Mouse (Mus musculus): ENCODE measurements at regions not wholly inside any gene's neighbourhood (a gene's known extent, or its start where the extent isn't known, plus 50 kb on each side); places are given as distances from the start of the nearest gene placed in this dataset.

- Histone ChIP-seq H3K27me3 (ENCODE audit: control insufficient read depth, insufficient read depth, low read length) (no peaks in the 10 kb centered on the region), H3K4me1 (ENCODE audit: control insufficient read depth, insufficient read depth, low read length) (no peaks in the 10 kb centered on the region), H3K79me2 (ENCODE audit: control insufficient read depth, insufficient read depth, low read length) (no peaks in the 10 kb centered on the region), H3K36me3 (ENCODE audit: control insufficient read depth, insufficient read depth, low read length) (no peaks in the 10 kb centered on the region), H3K4me3 (ENCODE audit: insufficient read depth, low read depth, low read length) (no peak overlapping the region), H3K9ac (ENCODE audit: low read depth, low read length) (no peak overlapping the region), H3K27ac (replicated peaks; ENCODE audit: insufficient read depth, low read depth, low read length) (no peak overlapping the region)
- peak; percentile 30 for DNase-seq (ENCODE audit: extremely low read depth, low read depth, low spot score)
- WGBS = 92% methylated on average over 14 of the region's 14 CpGs
- TF ChIP-seq POLR2A (IDR thresholded peaks at IDR 0.05; ENCODE audit: extremely low read depth, insufficient read depth, low read length) = no peak
- TF ChIP-seq CTCF (IDR thresholded peaks at IDR 0.05; ENCODE audit: low read depth, low read length) = no peak
Measured at GRCm38 (mm10) chr17:47221068-47221796, 147.5 kb upstream of the Mrps10 start.

- H3K27ac ChIP-seq (replicated peaks; ENCODE audit: insufficient read depth, low read depth, low read length) = no peak overlapping the region; the same call in 1 of the 2 replicates
- DNase-seq (ENCODE audit: extremely low read depth, low read depth, low spot score) = peak; percentile 15
- H3K79me2 ChIP-seq (ENCODE audit: control insufficient read depth, insufficient read depth, low read length) = no peaks in the 10 kb centered on the region
- no peaks in the 10 kb centered on the region for H3K4me1 ChIP-seq (ENCODE audit: control insufficient read depth, insufficient read depth, low read length)
- H3K4me3 ChIP-seq (ENCODE audit: insufficient read depth, low read depth, low read length) = no peak overlapping the region
- no peaks in the 10 kb centered on the region for H3K36me3 ChIP-seq (ENCODE audit: control insufficient read depth, insufficient read depth, low read length)
- TF ChIP-seq CTCF (IDR thresholded peaks at IDR 0.05; ENCODE audit: low read depth, low read length) (no peak), POLR2A (IDR thresholded peaks at IDR 0.05; ENCODE audit: extremely low read depth, insufficient read depth, low read length) (no peak)
- no peak overlapping the region for H3K9ac ChIP-seq (ENCODE audit: low read depth, low read length)
- WGBS = 91% methylated on average over 2 of the region's 2 CpGs
- no peaks in the 10 kb centered on the region for H3K27me3 ChIP-seq (ENCODE audit: control insufficient read depth, insufficient read depth, low read length)
Measured at GRCm38 (mm10) chr17:47219846-47220245, 148.8 kb upstream of the Mrps10 start.

- no peaks in the 10 kb centered on the region for H3K36me3 ChIP-seq (ENCODE audit: control insufficient read depth, insufficient read depth, low read length)
- no peak overlapping the region for H3K4me3 ChIP-seq (ENCODE audit: insufficient read depth, low read depth, low read length)
- no peak for DNase-seq (ENCODE audit: extremely low read depth, low read depth, low spot score)
- no peak for TF ChIP-seq POLR2A (IDR thresholded peaks at IDR 0.05; ENCODE audit: extremely low read depth, insufficient read depth, low read length)
- TF ChIP-seq CTCF (IDR thresholded peaks at IDR 0.05; ENCODE audit: low read depth, low read length) = no peak
- no peaks in the 10 kb centered on the region for H3K27me3 ChIP-seq (ENCODE audit: control insufficient read depth, insufficient read depth, low read length)
- no peak overlapping the region for H3K27ac ChIP-seq (replicated peaks; ENCODE audit: insufficient read depth, low read depth, low read length)
- no peaks in the 10 kb centered on the region for H3K79me2 ChIP-seq (ENCODE audit: control insufficient read depth, insufficient read depth, low read length)
- no peak overlapping the region for H3K9ac ChIP-seq (ENCODE audit: low read depth, low read length)
- WGBS = 85% methylated on average over 3 of the region's 3 CpGs
- H3K4me1 ChIP-seq (ENCODE audit: control insufficient read depth, insufficient read depth, low read length) = no peaks in the 10 kb centered on the region
Measured at GRCm38 (mm10) chr17:47216490-47216889, 152.2 kb upstream of the Mrps10 start.

GRCm38 (mm10) chr17:47215841-47216240 lies 152.8 kb upstream of the Mrps10 start:
- TF ChIP-seq CTCF (IDR thresholded peaks at IDR 0.05; ENCODE audit: low read depth, low read length) = no peak
- no peak for TF ChIP-seq POLR2A (IDR thresholded peaks at IDR 0.05; ENCODE audit: extremely low read depth, insufficient read depth, low read length)
- H3K36me3 ChIP-seq (ENCODE audit: control insufficient read depth, insufficient read depth, low read length) = no peaks in the 10 kb centered on the region
- DNase-seq (ENCODE audit: extremely low read depth, low read depth, low spot score) = peak; percentile 29
- H3K79me2 ChIP-seq (ENCODE audit: control insufficient read depth, insufficient read depth, low read length) = no peaks in the 10 kb centered on the region
- no peaks in the 10 kb centered on the region for H3K4me1 ChIP-seq (ENCODE audit: control insufficient read depth, insufficient read depth, low read length)
- H3K9ac ChIP-seq (ENCODE audit: low read depth, low read length) = no peak overlapping the region
- H3K4me3 ChIP-seq (ENCODE audit: insufficient read depth, low read depth, low read length) = no peak overlapping the region
- H3K27me3 ChIP-seq (ENCODE audit: control insufficient read depth, insufficient read depth, low read length) = no peaks in the 10 kb centered on the region
- H3K27ac ChIP-seq (replicated peaks; ENCODE audit: insufficient read depth, low read depth, low read length) = no peak overlapping the region
- WGBS = 80% methylated on average over 2 of the region's 2 CpGs

GRCm38 (mm10) chr17:47214111-47214510 lies 154.6 kb upstream of the Mrps10 start:
- peak; percentile 17 for DNase-seq (ENCODE audit: extremely low read depth, low read depth, low spot score)
- no peak for TF ChIP-seq POLR2A (IDR thresholded peaks at IDR 0.05; ENCODE audit: extremely low read depth, insufficient read depth, low read length)
- no peak for TF ChIP-seq CTCF (IDR thresholded peaks at IDR 0.05; ENCODE audit: low read depth, low read length)
- Histone ChIP-seq H3K79me2 (ENCODE audit: control insufficient read depth, insufficient read depth, low read length) (no peaks in the 10 kb centered on the region), H3K4me3 (ENCODE audit: insufficient read depth, low read depth, low read length) (no peak overlapping the region), H3K4me1 (ENCODE audit: control insufficient read depth, insufficient read depth, low read length) (no peaks in the 10 kb centered on the region), H3K27me3 (ENCODE audit: control insufficient read depth, insufficient read depth, low read length) (no peaks in the 10 kb centered on the region), H3K9ac (ENCODE audit: low read depth, low read length) (no peak overlapping the region), H3K27ac (replicated peaks; ENCODE audit: insufficient read depth, low read depth, low read length) (no peak overlapping the region), H3K36me3 (ENCODE audit: control insufficient read depth, insufficient read depth, low read length) (no peaks in the 10 kb centered on the region)
- 90% methylated on average over 8 of the region's 8 CpGs for whole genome bisulfite sequencing

GRCm38 (mm10) chr17:47210441-47211196 lies 158.1 kb upstream of the Mrps10 start:
- Histone ChIP-seq H3K79me2 (ENCODE audit: control insufficient read depth, insufficient read depth, low read length) (no peaks in the 10 kb centered on the region), H3K27ac (replicated peaks; ENCODE audit: insufficient read depth, low read depth, low read length) (no peak overlapping the region), H3K4me3 (ENCODE audit: insufficient read depth, low read depth, low read length) (no peak overlapping the region), H3K36me3 (ENCODE audit: control insufficient read depth, insufficient read depth, low read length) (no peaks in the 10 kb centered on the region), H3K27me3 (ENCODE audit: control insufficient read depth, insufficient read depth, low read length) (no peaks in the 10 kb centered on the region), H3K4me1 (ENCODE audit: control insufficient read depth, insufficient read depth, low read length) (no peaks in the 10 kb centered on the region), H3K9ac (ENCODE audit: low read depth, low read length) (no peak overlapping the region)
- 78% methylated on average over 22 of the region's 22 CpGs for WGBS
- TF ChIP-seq POLR2A (IDR thresholded peaks at IDR 0.05; ENCODE audit: extremely low read depth, insufficient read depth, low read length) (no peak), CTCF (IDR thresholded peaks at IDR 0.05; ENCODE audit: low read depth, low read length) (no peak)
- no peak for DNase-seq (ENCODE audit: extremely low read depth, low read depth, low spot score)

Measured in liver, adult 2 months (tissue).